Mouse (Mus musculus) spleen, postnatal 14 days (tissue): ENCODE results near the gene Sema4c.

Source experiments
- DNase-seq, 2 experiments: peaks; one replicate each; pipeline ENCODE4 v3.0.0; 2021 to 2022; ENCODE audit warnings: low spot score in 2 of 2

The Sema4c gene

DNA sequence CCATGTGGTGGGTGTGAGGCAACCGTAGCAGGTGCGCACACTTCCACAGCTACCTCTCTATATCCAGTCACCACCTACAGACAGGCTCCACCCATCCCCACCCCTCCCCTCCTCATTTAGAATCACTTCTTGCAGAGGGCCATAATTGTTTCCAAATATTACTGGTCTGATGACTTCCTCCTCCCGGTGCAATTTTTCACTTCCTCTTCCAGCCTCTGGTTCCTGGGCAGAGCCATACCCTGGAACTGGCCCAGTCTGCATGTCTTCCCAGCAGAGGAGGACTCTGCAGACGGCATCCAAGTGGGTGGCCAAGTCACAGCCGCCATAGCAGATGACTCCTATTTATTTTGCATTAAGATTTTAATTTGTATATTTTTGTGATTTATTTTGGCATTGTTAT is 49.9 kb downstream of the Sema4c start:
- no peak for DNase-seq

DNA sequence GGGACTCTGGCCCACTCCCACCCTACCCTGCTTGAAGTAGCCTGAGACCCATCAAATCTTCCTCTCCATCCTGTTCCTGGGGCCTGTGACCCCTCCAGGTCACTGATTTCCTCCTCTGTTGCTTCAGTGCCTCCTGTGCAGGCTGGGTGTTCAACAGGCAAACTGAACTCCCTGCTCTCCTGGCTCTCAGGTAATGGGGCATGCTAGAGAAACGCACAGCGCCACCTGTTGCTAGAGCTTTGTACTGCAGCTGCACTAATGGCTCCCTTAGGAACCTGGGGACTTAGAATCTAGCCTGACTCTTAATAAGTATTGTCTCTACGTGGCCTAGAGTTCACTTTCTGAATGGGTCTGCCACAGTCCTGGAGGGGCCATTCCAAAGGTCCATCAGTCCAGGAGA is 56.9 kb downstream of the Sema4c start:
- DNase-seq: peak; percentile 55 to 71
